Mouse (Mus musculus) intestine, embryonic 16.5 days (tissue): Measurements from ENCODE around the gene Macf1. TPM values are rescaled to one million over a fixed set of nuclear protein-coding genes. Genes with fewer than 3 reads are reported as not detected.

ENCODE experiments used
- microRNA-seq: library from miRNA; unstranded; fragments of <30 nt; microRNA quantifications from one replicate; pipeline ENCODE4, GENCODE M21; 2016
- polyA plus RNA-seq: library from polyadenylated mRNA; unstranded; fragments of >200 nt; fragmentation: Nextera tagmentation; extraction: Ambion mirVana; gene quantifications from 2 replicates; pipeline ENCODE4 v1.2.1, GENCODE M21; 2015

The Macf1 gene
- polyA plus RNA-seq, 1 experiment from 2014 or later = 19.7 TPM

Small RNAs within 50 kb of the gene (microRNA-seq; reads per million reads assigned to microRNA genes)
- not detected for gene Mir6398

Other genes with a start within 250 kb of the Macf1 start
- 322 and 330 TPM in 2 replicates for gene Ndufs5, start 33.8 kb upstream of the Macf1 start, polyA plus RNA-seq
- gene Akirin1, start 66.0 kb upstream of the Macf1 start, polyA plus RNA-seq = 35.7 and 36.2 TPM in 2 replicates
- 2.6 and 4.3 TPM in 2 replicates for gene Rhbdl2, start 103.5 kb upstream of the Macf1 start, polyA plus RNA-seq
- not detected in 2 replicates for gene 4933427I04Rik, start 175.3 kb upstream of the Macf1 start, polyA plus RNA-seq
- 98.0 and 99.7 TPM in 2 replicates for gene Mycbp, start 220.5 kb upstream of the Macf1 start, polyA plus RNA-seq
- 52.2 and 52.5 TPM in 2 replicates for gene Rragc, start 233.1 kb upstream of the Macf1 start, polyA plus RNA-seq
- not detected in 2 replicates for gene 4930535I16Rik, start 233.7 kb upstream of the Macf1 start, polyA plus RNA-seq